Mouse (Mus musculus) lung, embryonic 15.5 days (tissue): ENCODE results near the gene Gm39566. TPM values are rescaled to one million over a fixed set of nuclear protein-coding genes. Genes with fewer than 3 reads are reported as not detected.

ENCODE experiments used
- ATAC-seq: fragments of 200-750 bp; cut with Nextera tagmentation; 2 replicates; pipeline ENCODE4 v1.8.0; 2017; ENCODE audit warnings: moderate number of reproducible peaks, borderline replicate concordance; ENCODE audit not compliant: low FRiP score, low TSS enrichment; ENCODE audit errors: extremely low read depth
- H3K27ac ChIP-seq: fragments of 300-500 bp; sonication (generic); 2 replicates; pipeline ENCODE4 v1.5.1; 2015; ENCODE audit warnings: moderate library complexity, mild to moderate bottlenecking, inconsistent platforms
- H3K27me3 ChIP-seq: fragments of 300-500 bp; sonication (generic); 2 replicates; pipeline ENCODE4 v1.6.1; 2015; ENCODE audit warnings: inconsistent platforms
- H3K36me3 ChIP-seq: fragments of 300-500 bp; sonication (generic); 2 replicates; pipeline ENCODE4 v1.6.1; 2015; ENCODE audit warnings: inconsistent platforms
- H3K4me1 ChIP-seq: fragments of 300-500 bp; sonication (generic); 2 replicates; pipeline ENCODE4 v1.6.1; 2015; ENCODE audit warnings: inconsistent platforms
- H3K4me2 ChIP-seq: fragments of 300-500 bp; sonication (generic); 2 replicates; pipeline ENCODE4 v1.6.1; 2015; ENCODE audit warnings: inconsistent platforms, mild to moderate bottlenecking, moderate library complexity
- H3K4me3 ChIP-seq: fragments of 300-500 bp; sonication (generic); 2 replicates; pipeline ENCODE4 v1.5.1; 2015; ENCODE audit warnings: mild to moderate bottlenecking, inconsistent platforms
- H3K9ac ChIP-seq: fragments of 300-500 bp; sonication (generic); 2 replicates; pipeline ENCODE4 v1.6.1; 2015; ENCODE audit warnings: inconsistent platforms
- H3K9me3 ChIP-seq: fragments of 300-500 bp; sonication (generic); 2 replicates; pipeline ENCODE4 v1.6.1; 2016; ENCODE audit warnings: inconsistent platforms
- WGBS: fragments of 180-500 bp; shearing (Covaris S2); methylation state at CpG from one replicate; pipeline ENCODE4 v1.1.7; 2015; 5-methylcytosine and 5-hydroxymethylcytosine counted together
- polyA plus RNA-seq: library from polyadenylated mRNA; unstranded; fragments of >200 nt; fragmentation: Nextera tagmentation; extraction: Ambion mirVana; gene quantifications from 2 replicates; pipeline ENCODE4 v1.2.1, GENCODE M21; 2015

Gene Gm39566
- polyA plus RNA-seq, 1 experiment from 2014 or later, result not detected

DNA sequence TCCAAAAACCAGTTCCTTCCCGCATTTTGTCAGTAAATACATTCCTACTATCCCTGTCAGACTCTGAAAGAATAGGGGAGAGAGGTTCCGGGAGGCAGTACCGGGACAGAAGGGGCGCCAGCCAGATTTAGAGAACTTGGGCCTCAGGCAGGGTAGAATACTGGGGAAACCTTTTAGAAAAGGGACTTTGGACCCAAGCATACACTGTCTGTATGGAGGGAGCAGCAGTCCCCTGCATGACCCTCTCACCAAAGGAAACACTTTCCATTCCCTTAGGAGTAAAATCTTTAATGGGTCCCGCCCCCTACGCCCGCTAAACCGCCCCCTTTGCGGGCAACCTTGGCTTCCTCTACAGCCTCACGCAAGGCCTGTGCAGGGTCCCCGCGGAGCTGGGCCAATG lies 11.8 kb downstream of the Gm39566 start:
- no peak; the same call in 1 of the 2 replicates for ATAC-seq
- 2% methylated on average over 12 of the region's 12 CpGs for WGBS
- Histone ChIP-seq H3K27ac (no peak overlapping the region), H3K4me3 (peak overlapping the region; percentile 59), H3K4me2 (peak overlapping the region; percentile 97), H3K4me1 (peaks cover 61% of the 10 kb centered on the region), H3K9ac (peak overlapping the region; percentile 55), H3K27me3 (peaks cover 51% of the 10 kb centered on the region), H3K36me3 (no peaks in the 10 kb centered on the region), H3K9me3 (no peaks in the 10 kb centered on the region)

GRCm38 (mm10) chr11:69802648-69803105 lies 12.4 kb downstream of the Gm39566 start:
- H3K27me3 ChIP-seq, result peaks cover 54% of the 10 kb centered on the region
- ATAC-seq, result 0 out of 2 replicates have a peak, but pooled peaks have one; percentile 40

GRCm38 (mm10) chr11:69801379-69801977 lies 13.6 kb downstream of the Gm39566 start, which contains the start of gene Fgf11:
Fgf11 (minus strand) TSS chr11:69801857.
- H3K4me2 ChIP-seq, result peak within 1 kb of the TSS; percentile 97
- H3K4me1 ChIP-seq, result peaks cover 61% of the 10 kb centered on the region
- no peak for ATAC-seq
- no peaks in the 10 kb centered on the region for H3K9me3 ChIP-seq
- H3K27ac ChIP-seq, result peak within 1 kb of the TSS; percentile 41
- H3K9ac ChIP-seq, result peak within 1 kb of the TSS; percentile 55
- peaks cover 56% of the 10 kb centered on the region for H3K27me3 ChIP-seq
- no peaks in the 10 kb centered on the region for H3K36me3 ChIP-seq
- under 1% methylated on average over 33 of the region's 33 CpGs for WGBS
- peak within 1 kb of the TSS; percentile 59 for H3K4me3 ChIP-seq

More at GRCm38 (mm10) chr11:69802648-69803105, 12.4 kb downstream of the Gm39566 start:
- under 1% methylated on average over 33 of the region's 33 CpGs for WGBS
- H3K4me1 ChIP-seq, result peaks cover 61% of the 10 kb centered on the region
- no peaks in the 10 kb centered on the region for H3K36me3 ChIP-seq
- H3K27ac ChIP-seq, result peak overlapping the region; percentile 41; the same call in 1 of the 2 replicates
- H3K4me3 ChIP-seq, result peak overlapping the region; percentile 59
- no peaks in the 10 kb centered on the region for H3K9me3 ChIP-seq
- H3K4me2 ChIP-seq, result peak overlapping the region; percentile 97
- peak overlapping the region; percentile 55 for H3K9ac ChIP-seq

- H3K4me3 ChIP-seq, result peak overlapping the region; percentile 59
- no peak overlapping the region; the same call in 1 of the 2 replicates for H3K27ac ChIP-seq
- H3K36me3 ChIP-seq, result no peaks in the 10 kb centered on the region
- WGBS, result under 1% methylated on average over 35 of the region's 36 CpGs
- ATAC-seq, result peak; percentile 27
- H3K4me1 ChIP-seq, result peaks cover 62% of the 10 kb centered on the region
- no peaks in the 10 kb centered on the region for H3K9me3 ChIP-seq
- H3K27me3 ChIP-seq, result peaks cover 53% of the 10 kb centered on the region
- peak overlapping the region; percentile 43 for H3K9ac ChIP-seq
- peak overlapping the region; percentile 97 for H3K4me2 ChIP-seq
Observed at GRCm38 (mm10) chr11:69800392-69801197, 14.5 kb downstream of the Gm39566 start.

- 0% methylated on average over 11 of the region's 11 CpGs for WGBS
- H3K9me3 ChIP-seq, result no peaks in the 10 kb centered on the region
- H3K4me3 ChIP-seq, result peak overlapping the region; percentile 59
- no peak overlapping the region; the same call in 1 of the 2 replicates for H3K27ac ChIP-seq
- H3K4me1 ChIP-seq, result peaks cover 63% of the 10 kb centered on the region
- no peaks in the 10 kb centered on the region for H3K36me3 ChIP-seq
- H3K4me2 ChIP-seq, result peak overlapping the region; percentile 97
- H3K27me3 ChIP-seq, result peaks cover 48% of the 10 kb centered on the region
- no peak for ATAC-seq
- H3K9ac ChIP-seq, result no peak overlapping the region
Observed at GRCm38 (mm10) chr11:69800138-69800391, 15.0 kb downstream of the Gm39566 start.

- Histone ChIP-seq H3K27me3 (peaks cover 43% of the 10 kb centered on the region), H3K36me3 (no peaks in the 10 kb centered on the region), H3K4me3 (no peak overlapping the region; the same call in 1 of the 2 replicates), H3K4me1 (peaks cover 58% of the 10 kb centered on the region), H3K4me2 (peak overlapping the region; percentile 97), H3K27ac (no peak overlapping the region; the same call in 1 of the 2 replicates), H3K9ac (no peak overlapping the region), H3K9me3 (no peaks in the 10 kb centered on the region)
- no peak for ATAC-seq
- 18% methylated on average over 12 of the region's 12 CpGs for WGBS
Observed at GRCm38 (mm10) chr11:69799394-69800137, 15.5 kb downstream of the Gm39566 start.

- WGBS, result 77% methylated on average over 7 of the region's 7 CpGs
- no peaks in the 10 kb centered on the region for H3K9me3 ChIP-seq
Observed at GRCm38 (mm10) chr11:69797924-69798323, 17.2 kb downstream of the Gm39566 start.

GRCm38 (mm10) chr11:69795983-69796435 lies 19.1 kb downstream of the Gm39566 start:
- H3K27ac ChIP-seq, result 0 out of 2 replicates have a peak overlapping the region, but pooled peaks have one; percentile 78

More at GRCm38 (mm10) chr11:69797924-69798323, 17.2 kb downstream of the Gm39566 start:
- Histone ChIP-seq H3K36me3 (no peaks in the 10 kb centered on the region), H3K4me3 (no peak overlapping the region), H3K4me2 (no peak overlapping the region), H3K9ac (no peak overlapping the region), H3K27me3 (peaks cover 31% of the 10 kb centered on the region), H3K27ac (no peak overlapping the region), H3K4me1 (peaks cover 42% of the 10 kb centered on the region)
- no peak for ATAC-seq

GRCm38 (mm10) chr11:69795168-69795982 lies 19.7 kb downstream of the Gm39566 start, which contains the start of gene Chrnb1:
Chrnb1 (minus strand) TSS chr11:69795943.
- 2% methylated on average over 52 of the region's 52 CpGs for WGBS
- H3K4me1 ChIP-seq, result peaks cover 16% of the 10 kb centered on the region
- peak; percentile 96 for ATAC-seq
- H3K9me3 ChIP-seq, result no peaks in the 10 kb centered on the region
- H3K36me3 ChIP-seq, result no peaks in the 10 kb centered on the region
- H3K9ac ChIP-seq, result peak within 1 kb of the TSS; percentile 51
- peak within 1 kb of the TSS; percentile 78 for H3K27ac ChIP-seq
- H3K27me3 ChIP-seq, result peaks cover 9% of the 10 kb centered on the region; the same call in 1 of the 2 replicates
- peak within 1 kb of the TSS; percentile 55 for H3K4me3 ChIP-seq
- peak within 1 kb of the TSS; percentile 96 for H3K4me2 ChIP-seq

More at GRCm38 (mm10) chr11:69795983-69796435, 19.1 kb downstream of the Gm39566 start:
- H3K4me2 ChIP-seq, result peak overlapping the region; percentile 96
- ATAC-seq, result no peak
- peaks cover 15% of the 10 kb centered on the region; the same call in 1 of the 2 replicates for H3K27me3 ChIP-seq
- 3% methylated on average over 13 of the region's 13 CpGs for WGBS
- peak overlapping the region; percentile 55 for H3K4me3 ChIP-seq
- H3K9ac ChIP-seq, result no peak overlapping the region
- peaks cover 22% of the 10 kb centered on the region for H3K4me1 ChIP-seq
- no peaks in the 10 kb centered on the region for H3K9me3 ChIP-seq
- no peaks in the 10 kb centered on the region for H3K36me3 ChIP-seq

DNA sequence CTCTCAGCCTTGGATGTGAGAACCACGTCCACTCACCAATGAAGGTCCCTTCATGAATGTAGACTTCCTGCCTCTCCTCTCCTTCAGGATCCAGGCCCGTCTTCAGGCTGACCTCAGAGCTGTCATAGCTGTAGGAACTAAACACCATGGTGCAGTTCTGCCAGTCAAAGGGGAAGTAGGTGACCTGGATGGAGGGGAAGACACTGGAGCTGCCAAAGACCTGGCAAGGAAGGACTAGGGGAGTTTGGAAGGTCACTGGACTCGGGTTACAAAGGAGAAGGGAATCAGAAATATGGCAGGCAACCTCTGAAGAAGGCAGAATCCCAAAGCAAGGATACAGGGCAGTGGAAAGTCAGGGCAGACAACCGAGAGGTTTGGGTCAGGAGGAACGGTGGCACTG lies 21.7 kb downstream of the Gm39566 start:
- H3K27me3 ChIP-seq, result 0 out of 2 replicates have a peak, but pooled peaks cover 5% of the 10 kb centered on the region
- no peaks in the 10 kb centered on the region for H3K36me3 ChIP-seq
- H3K9ac ChIP-seq, result no peak overlapping the region
- no peak overlapping the region for H3K4me3 ChIP-seq
- H3K4me1 ChIP-seq, result 0 out of 2 replicates have a peak, but pooled peaks cover 3% of the 10 kb centered on the region
- no peak for ATAC-seq
- H3K27ac ChIP-seq, result no peak overlapping the region
- no peak overlapping the region for H3K4me2 ChIP-seq
- H3K9me3 ChIP-seq, result no peaks in the 10 kb centered on the region
- 49% methylated on average over 5 of the region's 5 CpGs for WGBS
